Mouse (Mus musculus) hindbrain, postnatal 0 days (tissue): ENCODE measurements around the gene Atp5h. TPM values are rescaled to one million over a fixed set of nuclear protein-coding genes. Genes with fewer than 3 reads are reported as not detected.

ENCODE experiments used
- ATAC-seq: fragments of 200-750 bp; cut with Nextera tagmentation; 2 replicates; pipeline ENCODE4 v1.8.0; 2017; ENCODE audit warnings: mild to moderate bottlenecking, moderate TSS enrichment, moderate library complexity
- DNase-seq: peaks from one replicate; pipeline ENCODE4 v3.0.0-alpha.2; 2015; ENCODE audit warnings: low spot score
- H3K27ac ChIP-seq: fragments of 300-500 bp; sonication (generic); 2 replicates; pipeline ENCODE4 v1.5.1; 2014; ENCODE audit warnings: mild to moderate bottlenecking
- H3K27me3 ChIP-seq: fragments of 300-500 bp; sonication (generic); 2 replicates; pipeline ENCODE4 v1.6.1; 2014; ENCODE audit warnings: low read length, mixed read lengths; ENCODE audit not compliant: insufficient read depth
- H3K36me3 ChIP-seq: fragments of 300-500 bp; sonication (generic); 2 replicates; pipeline ENCODE4 v1.6.1; 2014; ENCODE audit warnings: low read length, mixed read lengths; ENCODE audit not compliant: insufficient read depth
- H3K4me1 ChIP-seq: fragments of 300-500 bp; sonication (generic); 2 replicates; pipeline ENCODE4 v1.6.1; 2014; ENCODE audit warnings: antibody characterized with exemption, low read length, mixed read lengths; ENCODE audit not compliant: insufficient read depth
- H3K4me2 ChIP-seq: fragments of 300-500 bp; sonication (generic); 2 replicates; pipeline ENCODE4 v1.6.1; 2014; ENCODE audit warnings: low read depth, mild to moderate bottlenecking, low read length, moderate library complexity, mixed read lengths
- H3K4me3 ChIP-seq: fragments of 300-500 bp; sonication (generic); 2 replicates; pipeline ENCODE4 v1.5.1; 2014; ENCODE audit warnings: low read length
- H3K9ac ChIP-seq: fragments of 300-500 bp; sonication (generic); replicated peaks from 2 replicates; pipeline ENCODE4 v1.6.1; 2014; ENCODE audit warnings: mild to moderate bottlenecking, low read length, moderate library complexity, mixed read lengths
- H3K9me3 ChIP-seq: fragments of 300-500 bp; sonication (generic); 2 replicates; pipeline ENCODE4 v1.6.1; 2016; ENCODE audit warnings: low read length, mixed read lengths
- CTCF ChIP-seq: IDR thresholded peaks from 2 replicates; pipeline ENCODE4 v1.5.1; 2016; ENCODE audit warnings: antibody characterized with exemption, control low read depth, low read depth
- WGBS: fragments of 180-500 bp; shearing (Covaris S2); extraction: QIAGEN DNeasy Blood & Tissue Kit; methylation state at CpG from one replicate; pipeline ENCODE4 v1.1.7; 2014; 5-methylcytosine and 5-hydroxymethylcytosine counted together
- polyA plus RNA-seq: library from polyadenylated mRNA; unstranded; fragments of >200 nt; fragmentation: Nextera tagmentation; extraction: Ambion mirVana; gene quantifications from 2 replicates; pipeline ENCODE4 v1.2.1, GENCODE M21; 2015
- total RNA-seq: library from RNA; depleted of rRNA; stranded (reverse); fragments of >200 nt; gene quantifications from 2 replicates; pipeline ENCODE4 v1.2.3, GENCODE M21; 2014

Atp5h gene
- total and polyA plus RNA-seq, 2 experiments from 2014 or later, result 240 to 1,097 TPM

DNA sequence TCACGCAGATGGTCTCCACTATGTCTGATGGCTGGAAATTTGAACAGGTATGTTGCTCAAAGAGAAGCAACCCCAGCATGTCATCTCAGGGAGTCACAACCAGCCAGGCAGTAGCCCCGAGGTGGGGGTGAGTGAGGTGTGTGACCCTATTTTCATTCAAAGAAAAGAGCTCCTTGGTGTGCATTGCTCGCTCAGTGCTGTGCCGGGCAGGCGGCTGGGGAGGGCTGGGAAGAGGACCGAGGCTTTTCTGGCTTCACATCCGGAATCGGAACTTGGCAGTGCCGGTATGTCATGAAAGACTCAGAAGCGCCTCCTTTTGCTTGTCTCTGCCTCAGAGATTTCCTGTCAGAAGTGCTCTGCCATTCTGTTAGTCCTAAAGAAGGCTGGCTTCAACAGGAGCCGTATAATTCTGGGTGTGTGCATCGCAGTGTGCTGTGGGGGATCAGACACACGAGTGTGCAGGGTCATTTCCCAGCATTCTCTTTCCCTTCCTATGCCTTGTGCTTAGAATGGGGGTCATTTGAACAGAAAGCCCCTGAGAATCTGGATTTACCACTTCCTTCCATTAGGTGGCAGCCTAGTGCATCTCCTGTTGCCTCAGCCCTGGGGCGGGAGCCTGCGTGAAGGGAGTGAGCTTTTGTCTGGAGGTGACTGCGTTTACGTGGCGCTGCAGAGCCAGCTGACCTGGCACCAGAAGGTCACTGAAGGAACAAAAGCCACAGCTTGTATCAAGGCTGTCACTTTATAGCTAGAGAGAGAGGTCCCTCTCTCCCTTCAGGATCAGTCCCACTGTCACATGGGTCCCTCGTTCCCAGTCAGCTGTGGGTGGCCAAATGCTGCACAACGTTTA is 7.9 kb upstream of the Atp5h start:
- H3K27me3 ChIP-seq, result no peaks in the 10 kb centered on the region
- no peaks in the 10 kb centered on the region for H3K4me1 ChIP-seq
- ATAC-seq (peak; percentile 82), DNase-seq (peak; percentile 92)
- H3K4me2 ChIP-seq, result peak overlapping the region; percentile 32
- peak overlapping the region; percentile 28 for H3K27ac ChIP-seq
- no peaks in the 10 kb centered on the region for H3K9me3 ChIP-seq
- H3K9ac ChIP-seq, result no peak overlapping the region; the same call in 1 of the 2 replicates
- 29% methylated on average over 20 of the region's 20 CpGs for WGBS
- no peak overlapping the region; the same call in 1 of the 2 replicates for H3K4me3 ChIP-seq
- TF ChIP-seq CTCF, result peak; percentile 90
- H3K36me3 ChIP-seq, result peaks cover 53% of the 10 kb centered on the region

GRCm38 (mm10) chr11:115425671-115426070 is 5.9 kb upstream of the Atp5h start:
- H3K4me2 ChIP-seq, result no peak overlapping the region
- no peak overlapping the region for H3K9ac ChIP-seq
- no peak for TF ChIP-seq CTCF
- ATAC-seq (no peak), DNase-seq (no peak)
- WGBS, result 94% methylated on average over 6 of the region's 6 CpGs
- H3K4me1 ChIP-seq, result peaks cover 6% of the 10 kb centered on the region
- H3K27me3 ChIP-seq, result no peaks in the 10 kb centered on the region
- H3K4me3 ChIP-seq, result no peak overlapping the region
- H3K36me3 ChIP-seq, result peaks cover 33% of the 10 kb centered on the region
- no peak overlapping the region for H3K27ac ChIP-seq
- no peaks in the 10 kb centered on the region for H3K9me3 ChIP-seq

- Histone ChIP-seq H3K27me3 (no peaks in the 10 kb centered on the region), H3K36me3 (peaks cover 23% of the 10 kb centered on the region), H3K9me3 (no peaks in the 10 kb centered on the region), H3K4me2 (no peak overlapping the region), H3K9ac (no peak overlapping the region), H3K4me1 (peaks cover 6% of the 10 kb centered on the region), H3K4me3 (no peak overlapping the region), H3K27ac (no peak overlapping the region)
- no peak for TF ChIP-seq CTCF
- no peak for DNase-seq
- ATAC-seq, result no peak
- WGBS, result 91% methylated on average over 7 of the region's 7 CpGs
Measured at GRCm38 (mm10) chr11:115424666-115425065, 4.9 kb upstream of the Atp5h start.

DNA sequence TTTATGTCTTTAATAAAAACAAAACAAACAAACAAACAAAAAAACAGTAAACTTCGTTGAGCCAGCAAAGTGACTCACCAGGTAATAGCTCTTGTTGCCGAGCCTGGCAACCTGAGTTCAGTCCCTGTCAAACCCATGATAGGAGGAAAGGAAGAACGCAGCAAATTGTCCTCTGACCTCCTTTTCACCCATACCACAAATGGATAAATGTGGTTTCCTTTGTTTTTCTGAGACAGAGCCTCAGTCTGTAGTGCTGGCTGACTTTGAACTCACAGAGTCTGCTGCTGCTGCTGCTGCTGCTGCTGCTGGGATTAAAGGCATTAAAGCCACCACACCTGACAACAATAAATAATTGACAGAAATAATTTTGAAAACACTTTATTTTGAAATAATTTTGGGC is 3.3 kb upstream of the Atp5h start:
- WGBS, result 87% methylated on average over 3 of the region's 3 CpGs
- H3K4me2 ChIP-seq, result no peak overlapping the region
- no peak overlapping the region for H3K9ac ChIP-seq
- ATAC-seq (no peak), DNase-seq (no peak)
- no peak overlapping the region for H3K27ac ChIP-seq
- peaks cover 16% of the 10 kb centered on the region for H3K4me1 ChIP-seq
- H3K36me3 ChIP-seq, result peaks cover 17% of the 10 kb centered on the region; the same call in 1 of the 2 replicates
- no peaks in the 10 kb centered on the region for H3K9me3 ChIP-seq
- TF ChIP-seq CTCF, result no peak
- H3K27me3 ChIP-seq, result no peaks in the 10 kb centered on the region
- no peak overlapping the region for H3K4me3 ChIP-seq

GRCm38 (mm10) chr11:115421972-115422371 is 2.2 kb upstream of the Atp5h start:
- H3K36me3 ChIP-seq, result peaks cover 21% of the 10 kb centered on the region
- no peaks in the 10 kb centered on the region for H3K27me3 ChIP-seq
- no peak for TF ChIP-seq CTCF
- H3K4me3 ChIP-seq, result no peak overlapping the region
- no peak for ATAC-seq
- H3K9ac ChIP-seq, result no peak overlapping the region
- peaks cover 16% of the 10 kb centered on the region for H3K4me1 ChIP-seq
- DNase-seq, result no peak
- WGBS, result 94% methylated on average over 16 of the region's 16 CpGs
- no peak overlapping the region for H3K27ac ChIP-seq
- H3K9me3 ChIP-seq, result no peaks in the 10 kb centered on the region
- peak overlapping the region; percentile 84; the same call in 1 of the 2 replicates for H3K4me2 ChIP-seq

DNA sequence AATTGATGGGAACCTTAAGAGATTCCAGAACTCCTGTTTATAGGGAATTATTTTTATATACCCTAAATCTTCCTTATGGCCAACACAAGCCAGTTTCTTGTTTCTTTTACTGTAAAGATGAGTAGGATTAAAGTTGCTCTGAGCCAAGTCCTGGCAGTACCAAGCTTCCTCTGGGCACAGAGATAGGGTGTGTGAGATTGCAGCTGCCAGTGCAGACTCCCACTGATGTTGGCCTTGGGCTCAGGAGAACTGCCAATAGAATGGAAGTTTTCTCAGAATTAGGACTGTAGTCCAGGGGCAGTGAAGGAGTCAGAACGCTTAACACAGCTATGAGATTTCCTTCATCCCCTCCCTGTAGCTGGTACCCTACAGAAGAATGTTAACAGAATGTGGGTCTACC is 1.6 kb upstream of the Atp5h start:
- Histone ChIP-seq H3K27me3 (no peaks in the 10 kb centered on the region), H3K4me3 (peak overlapping the region; percentile 93), H3K9me3 (no peaks in the 10 kb centered on the region), H3K4me1 (peaks cover 16% of the 10 kb centered on the region), H3K27ac (peak overlapping the region; percentile 90; the same call in 1 of the 2 replicates), H3K36me3 (peaks cover 22% of the 10 kb centered on the region), H3K9ac (no peak overlapping the region), H3K4me2 (peak overlapping the region; percentile 84)
- ATAC-seq (no peak), DNase-seq (no peak)
- WGBS, result 27% methylated on average over 1 of the region's 1 CpGs
- no peak for TF ChIP-seq CTCF
